Mouse (Mus musculus) forebrain, embryonic 15.5 days (tissue): Measurements from ENCODE around the gene Nckipsd. TPM values are rescaled to one million over a fixed set of nuclear protein-coding genes. Genes with fewer than 3 reads are reported as not detected.

ENCODE experiments used
- ATAC-seq: fragments of 200-750 bp; cut with Nextera tagmentation; replicated peaks from 2 replicates; pipeline ENCODE4 v1.8.0; 2017; ENCODE audit warnings: mild to moderate bottlenecking, moderate TSS enrichment, moderate library complexity
- H3K27ac ChIP-seq: fragments of 300-500 bp; sonication (generic); replicated peaks from 2 replicates; pipeline ENCODE4 v1.5.1; 2015; ENCODE audit warnings: mild to moderate bottlenecking, inconsistent platforms
- H3K27me3 ChIP-seq: fragments of 300-500 bp; sonication (generic); 2 replicates; pipeline ENCODE4 v1.6.1; 2015; ENCODE audit warnings: inconsistent platforms
- H3K36me3 ChIP-seq: fragments of 300-500 bp; sonication (generic); 2 replicates; pipeline ENCODE4 v1.6.1; 2015; ENCODE audit warnings: mild to moderate bottlenecking, inconsistent platforms
- H3K4me1 ChIP-seq: fragments of 300-500 bp; sonication (generic); 2 replicates; pipeline ENCODE4 v1.6.1; 2015; ENCODE audit warnings: inconsistent platforms
- H3K4me2 ChIP-seq: fragments of 300-500 bp; sonication (generic); replicated peaks from 2 replicates; pipeline ENCODE4 v1.6.1; 2015; ENCODE audit warnings: mild to moderate bottlenecking, inconsistent platforms
- H3K4me3 ChIP-seq: fragments of 300-500 bp; sonication (generic); 2 replicates; pipeline ENCODE4 v1.5.1; 2015; ENCODE audit warnings: mild to moderate bottlenecking, inconsistent platforms
- H3K9ac ChIP-seq: fragments of 300-500 bp; sonication (generic); replicated peaks from 2 replicates; pipeline ENCODE4 v1.6.1; 2015; ENCODE audit warnings: mild to moderate bottlenecking, inconsistent platforms
- H3K9me3 ChIP-seq: fragments of 300-500 bp; sonication (generic); 2 replicates; pipeline ENCODE4 v1.6.1; 2016; ENCODE audit warnings: inconsistent platforms
- WGBS: fragments of 180-500 bp; shearing (Covaris S2); methylation state at CpG from one replicate; pipeline ENCODE4 v1.1.7; 2015; ENCODE audit warnings: mixed read lengths; 5-methylcytosine and 5-hydroxymethylcytosine counted together
- polyA plus RNA-seq: library from polyadenylated mRNA; unstranded; fragments of >200 nt; fragmentation: Nextera tagmentation; extraction: Ambion mirVana; gene quantifications from 2 replicates; pipeline ENCODE4 v1.2.1, GENCODE M21; 2015

Gene Nckipsd
- polyA plus RNA-seq, 1 experiment from 2014 or later, result 21.2 TPM

- Histone ChIP-seq H3K9me3 (no peaks in the 10 kb centered on the region), H3K4me1 (peaks cover 60% of the 10 kb centered on the region), H3K9ac (peak overlapping the region; percentile 75), H3K36me3 (peaks cover 31% of the 10 kb centered on the region), H3K27me3 (peaks cover 22% of the 10 kb centered on the region; the same call in 1 of the 2 replicates), H3K4me3 (peak overlapping the region; percentile 76), H3K4me2 (peak overlapping the region; percentile 81), H3K27ac (peak overlapping the region; percentile 86)
- 2% methylated on average over 39 of the region's 39 CpGs for WGBS
- no peak for ATAC-seq
Observed at GRCm38 (mm10) chr9:108826700-108827340, 18.7 kb downstream of the Nckipsd start.

GRCm38 (mm10) chr9:108827454-108827853 is 19.3 kb downstream of the Nckipsd start:
- no peak for ATAC-seq
- Histone ChIP-seq H3K4me3 (peak overlapping the region; percentile 76), H3K27ac (0 out of 2 replicates have a peak overlapping the region, but pooled peaks have one; percentile 86), H3K9me3 (no peaks in the 10 kb centered on the region), H3K27me3 (peaks cover 22% of the 10 kb centered on the region; the same call in 1 of the 2 replicates), H3K4me2 (peak overlapping the region; percentile 81), H3K4me1 (peaks cover 66% of the 10 kb centered on the region), H3K9ac (peak overlapping the region; percentile 75), H3K36me3 (peaks cover 32% of the 10 kb centered on the region)
- 14% methylated on average over 34 of the region's 34 CpGs for WGBS

DNA sequence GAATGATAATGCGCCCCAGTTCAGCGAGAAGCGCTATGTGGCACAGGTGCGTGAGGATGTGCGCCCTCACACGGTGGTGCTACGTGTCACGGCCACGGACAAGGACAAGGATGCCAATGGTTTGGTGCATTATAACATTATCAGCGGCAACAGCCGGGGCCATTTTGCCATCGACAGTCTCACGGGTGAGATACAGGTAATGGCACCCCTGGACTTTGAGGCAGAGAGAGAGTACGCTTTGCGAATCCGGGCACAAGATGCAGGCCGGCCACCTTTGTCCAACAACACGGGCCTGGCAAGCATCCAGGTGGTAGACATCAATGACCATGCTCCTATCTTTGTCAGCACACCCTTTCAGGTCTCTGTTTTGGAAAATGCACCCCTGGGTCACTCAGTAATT is 19.7 kb downstream of the Nckipsd start:
- H3K27me3 ChIP-seq, result peaks cover 22% of the 10 kb centered on the region; the same call in 1 of the 2 replicates
- ATAC-seq, result no peak
- peak overlapping the region; percentile 76 for H3K4me3 ChIP-seq
- H3K36me3 ChIP-seq, result peaks cover 35% of the 10 kb centered on the region
- 68% methylated on average over 18 of the region's 18 CpGs for whole genome bisulfite sequencing
- H3K9me3 ChIP-seq, result no peaks in the 10 kb centered on the region
- no peak overlapping the region for H3K9ac ChIP-seq
- no peak overlapping the region for H3K27ac ChIP-seq
- H3K4me2 ChIP-seq, result peak overlapping the region; percentile 81
- H3K4me1 ChIP-seq, result peaks cover 71% of the 10 kb centered on the region

- Histone ChIP-seq H3K9me3 (no peaks in the 10 kb centered on the region), H3K27ac (no peak overlapping the region), H3K36me3 (peaks cover 73% of the 10 kb centered on the region), H3K9ac (no peak overlapping the region), H3K27me3 (peaks cover 22% of the 10 kb centered on the region; the same call in 1 of the 2 replicates), H3K4me2 (peak overlapping the region; percentile 50), H3K4me1 (peaks cover 64% of the 10 kb centered on the region), H3K4me3 (peak overlapping the region; percentile 26)
- no peak for ATAC-seq
- WGBS, result 9% methylated on average over 23 of the region's 23 CpGs
Observed at GRCm38 (mm10) chr9:108831637-108832036, 23.5 kb downstream of the Nckipsd start.

DNA sequence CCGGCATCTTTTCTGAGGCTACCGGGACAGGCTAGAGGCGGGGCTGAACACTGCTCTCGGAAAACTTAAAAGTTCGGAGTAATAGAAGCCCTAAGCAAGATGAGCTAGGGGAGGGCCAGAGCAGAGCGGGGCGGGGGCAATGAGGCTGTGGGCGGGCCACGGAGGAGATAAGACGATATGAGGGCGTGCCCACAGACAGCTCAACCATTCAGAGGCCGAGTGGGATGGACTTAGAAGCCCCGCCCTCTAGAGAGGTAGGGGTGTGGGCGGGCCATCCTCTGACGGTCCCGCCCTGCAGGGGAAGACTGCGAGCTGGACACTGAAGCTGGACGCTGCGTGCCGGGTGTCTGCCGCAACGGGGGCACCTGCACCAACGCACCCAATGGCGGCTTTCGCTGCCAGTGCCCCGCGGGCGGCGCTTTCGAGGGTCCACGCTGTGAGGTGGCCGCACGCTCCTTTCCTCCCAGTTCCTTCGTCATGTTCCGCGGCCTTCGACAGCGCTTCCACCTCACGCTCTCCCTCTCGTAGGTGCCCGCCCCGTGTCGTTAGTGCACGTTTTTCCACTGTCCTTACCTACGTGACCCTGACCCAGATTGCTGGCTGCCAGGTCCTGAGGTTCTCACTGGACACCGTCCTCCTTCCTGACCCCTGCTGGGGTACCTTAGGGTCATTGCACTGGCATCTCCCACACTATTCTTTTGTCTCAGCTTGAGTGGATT is 24.4 kb downstream of the Nckipsd start:
- peaks cover 81% of the 10 kb centered on the region for H3K36me3 ChIP-seq

DNA sequence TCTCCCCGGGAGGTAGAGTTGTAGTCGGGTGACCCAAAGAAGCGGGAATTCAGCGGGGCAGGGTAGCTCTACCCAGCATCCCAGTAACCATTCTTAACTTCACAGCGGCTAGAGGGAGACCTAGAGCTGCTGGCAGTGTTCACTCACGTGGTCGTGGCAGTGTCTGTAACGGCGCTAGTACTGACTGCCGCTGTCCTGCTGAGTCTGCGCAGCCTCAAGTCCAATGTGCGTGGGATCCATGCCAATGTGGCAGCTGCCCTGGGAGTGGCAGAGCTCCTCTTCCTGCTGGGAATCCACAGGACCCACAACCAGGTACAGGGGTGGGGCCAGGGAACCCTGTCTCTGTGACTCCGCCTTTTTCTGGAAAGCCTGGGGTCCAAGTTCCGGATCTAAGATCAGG is 34.8 kb downstream of the Nckipsd start:
- H3K4me3 ChIP-seq, result no peak overlapping the region
- 17% methylated on average over 14 of the region's 14 CpGs for WGBS
- no peak overlapping the region for H3K9ac ChIP-seq
- no peaks in the 10 kb centered on the region for H3K4me1 ChIP-seq
- H3K27me3 ChIP-seq, result no peaks in the 10 kb centered on the region
- ATAC-seq, result peak; percentile 20
- peaks cover 90% of the 10 kb centered on the region for H3K36me3 ChIP-seq
- H3K4me2 ChIP-seq, result no peak overlapping the region
- H3K9me3 ChIP-seq, result no peaks in the 10 kb centered on the region
- H3K27ac ChIP-seq, result no peak overlapping the region

More for the DNA sequence above, 24.4 kb downstream of the Nckipsd start:
- Histone ChIP-seq H3K4me3 (peak overlapping the region; percentile 26), H3K27me3 (peaks cover 22% of the 10 kb centered on the region; the same call in 1 of the 2 replicates), H3K4me1 (peaks cover 55% of the 10 kb centered on the region), H3K9ac (no peak overlapping the region), H3K27ac (no peak overlapping the region), H3K9me3 (no peaks in the 10 kb centered on the region), H3K4me2 (peak overlapping the region; percentile 50)
- ATAC-seq, result peak; percentile 92
- WGBS, result 6% methylated on average over 46 of the region's 46 CpGs

DNA sequence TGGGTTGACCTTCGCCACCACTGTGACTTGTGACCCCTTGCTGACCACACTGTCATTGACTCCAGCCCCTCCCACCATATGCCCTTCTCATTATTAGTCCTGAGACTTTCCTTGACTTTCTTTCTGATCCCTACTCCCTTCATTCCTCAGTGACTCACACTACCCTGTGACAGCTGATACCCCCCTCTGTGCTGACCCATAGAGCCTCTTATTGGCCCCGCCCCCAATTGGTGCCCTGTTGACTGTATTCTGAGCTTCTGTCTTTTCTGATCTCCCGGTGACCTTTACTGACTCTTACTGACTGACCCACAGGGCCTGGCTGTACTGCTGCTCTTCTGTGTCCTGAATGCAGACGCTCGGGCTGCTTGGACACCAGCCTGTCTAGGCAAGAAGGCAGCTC is 37.2 kb downstream of the Nckipsd start:
- no peaks in the 10 kb centered on the region for H3K27me3 ChIP-seq
- WGBS, result 84% methylated on average over 5 of the region's 5 CpGs
- no peak for ATAC-seq
- H3K9ac ChIP-seq, result no peak overlapping the region
- no peaks in the 10 kb centered on the region for H3K4me1 ChIP-seq
- no peaks in the 10 kb centered on the region for H3K9me3 ChIP-seq
- H3K27ac ChIP-seq, result no peak overlapping the region
- no peak overlapping the region for H3K4me2 ChIP-seq
- peaks cover 90% of the 10 kb centered on the region for H3K36me3 ChIP-seq
- H3K4me3 ChIP-seq, result no peak overlapping the region

DNA sequence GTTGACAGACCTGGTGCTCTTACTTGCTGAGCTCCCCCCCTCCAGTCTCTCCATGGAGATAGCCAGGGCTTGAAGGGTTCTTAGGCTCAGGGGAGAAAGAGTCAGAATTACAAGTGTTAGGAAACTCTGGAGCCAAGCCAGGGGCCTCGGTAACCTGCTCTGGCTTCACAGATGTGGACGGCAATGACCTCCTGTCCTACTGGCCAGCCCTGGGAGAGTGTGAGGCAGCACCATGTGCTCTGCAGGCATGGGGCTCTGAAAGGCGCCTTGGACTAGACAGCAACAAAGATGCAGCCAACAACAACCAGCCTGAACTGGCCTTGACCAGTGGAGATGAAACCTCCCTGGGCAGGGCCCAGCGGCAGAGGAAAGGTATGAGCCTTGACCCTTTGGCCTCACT is 39.2 kb downstream of the Nckipsd start:
- Histone ChIP-seq H3K27ac (no peak overlapping the region), H3K4me2 (no peak overlapping the region), H3K4me3 (no peak overlapping the region), H3K27me3 (no peaks in the 10 kb centered on the region), H3K9ac (no peak overlapping the region), H3K9me3 (no peaks in the 10 kb centered on the region), H3K4me1 (no peaks in the 10 kb centered on the region), H3K36me3 (peaks cover 86% of the 10 kb centered on the region)
- no peak for ATAC-seq
- 86% methylated on average over 4 of the region's 4 CpGs for WGBS

DNA sequence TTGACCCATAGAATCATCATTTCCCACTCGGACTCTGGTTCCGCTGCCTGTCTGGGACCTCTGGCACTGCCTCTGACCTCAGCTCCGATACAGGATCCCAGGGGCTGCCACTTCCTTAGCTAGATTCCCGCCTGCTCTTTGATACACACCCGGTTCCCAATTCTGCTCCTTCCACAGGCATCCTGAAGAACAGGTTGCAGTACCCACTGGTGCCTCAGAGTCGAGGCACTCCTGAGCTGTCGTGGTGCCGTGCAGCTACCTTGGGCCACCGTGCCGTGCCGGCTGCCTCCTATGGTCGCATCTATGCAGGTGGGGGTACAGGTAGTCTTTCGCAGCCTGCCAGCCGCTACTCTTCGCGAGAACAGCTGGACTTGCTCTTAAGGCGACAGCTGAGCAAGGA is 40.3 kb downstream of the Nckipsd start:
- no peak overlapping the region for H3K27ac ChIP-seq
- no peak for ATAC-seq
- peaks cover 81% of the 10 kb centered on the region for H3K36me3 ChIP-seq
- no peaks in the 10 kb centered on the region for H3K27me3 ChIP-seq
- no peak overlapping the region for H3K4me2 ChIP-seq
- H3K9me3 ChIP-seq, result no peaks in the 10 kb centered on the region
- H3K4me3 ChIP-seq, result no peak overlapping the region
- peaks cover 4% of the 10 kb centered on the region for H3K4me1 ChIP-seq
- no peak overlapping the region for H3K9ac ChIP-seq
- WGBS, result 87% methylated on average over 17 of the region's 17 CpGs

GRCm38 (mm10) chr9:108852976-108853375 is 44.8 kb downstream of the Nckipsd start, which contains the start of gene Slc26a6:
Gene Slc26a6, plus strand, starts transcription at chr9:108853283.
- peak within 1 kb of the TSS; percentile 61 for H3K4me2 ChIP-seq
- H3K9ac ChIP-seq, result peak within 1 kb of the TSS; percentile 58
- H3K36me3 ChIP-seq, result peaks cover 40% of the 10 kb centered on the region
- no peaks in the 10 kb centered on the region for H3K9me3 ChIP-seq
- H3K4me3 ChIP-seq, result peak within 1 kb of the TSS; percentile 56
- H3K27me3 ChIP-seq, result no peaks in the 10 kb centered on the region
- H3K4me1 ChIP-seq, result peaks cover 15% of the 10 kb centered on the region
- no peak for ATAC-seq
- peak within 1 kb of the TSS; percentile 76 for H3K27ac ChIP-seq
- 91% methylated on average over 3 of the region's 3 CpGs for WGBS

DNA sequence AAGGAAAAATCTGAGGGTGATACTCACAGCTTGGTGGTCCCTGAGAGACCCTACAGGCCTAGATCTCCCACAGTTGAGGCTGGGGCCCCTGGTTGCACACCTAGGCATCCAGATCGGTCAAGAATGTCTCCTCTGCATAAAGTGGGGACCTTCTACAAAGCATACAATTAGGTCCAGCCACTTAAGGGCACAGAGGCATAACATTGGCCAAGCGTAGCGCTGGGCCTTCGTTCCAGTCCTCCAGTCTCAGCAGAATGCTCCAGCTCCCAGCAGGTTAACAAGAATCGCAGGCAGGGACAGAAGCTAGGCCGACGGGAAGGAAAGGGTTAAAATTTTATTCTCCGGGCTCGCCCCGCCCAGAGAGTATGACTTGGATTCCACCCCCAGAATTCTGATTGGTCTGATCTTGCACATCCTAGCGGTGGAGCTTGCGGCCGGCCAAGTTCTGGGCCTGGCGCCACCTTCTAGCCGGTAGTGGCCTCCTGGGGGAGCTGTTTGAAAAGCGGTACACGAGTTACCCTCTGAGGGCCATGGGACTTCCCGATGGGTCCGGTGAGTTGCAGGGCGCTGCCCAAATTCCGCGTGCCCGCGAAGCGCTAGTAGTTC is 45.6 kb downstream of the Nckipsd start:
- Histone ChIP-seq H3K27me3 (no peaks in the 10 kb centered on the region), H3K36me3 (peaks cover 37% of the 10 kb centered on the region), H3K4me2 (peak overlapping the region; percentile 61), H3K27ac (peak overlapping the region; percentile 76), H3K9me3 (no peaks in the 10 kb centered on the region), H3K4me3 (peak overlapping the region; percentile 56), H3K9ac (peak overlapping the region; percentile 58), H3K4me1 (peaks cover 15% of the 10 kb centered on the region)
- peak; percentile 86 for ATAC-seq
- 2% methylated on average over 25 of the region's 25 CpGs for WGBS

DNA sequence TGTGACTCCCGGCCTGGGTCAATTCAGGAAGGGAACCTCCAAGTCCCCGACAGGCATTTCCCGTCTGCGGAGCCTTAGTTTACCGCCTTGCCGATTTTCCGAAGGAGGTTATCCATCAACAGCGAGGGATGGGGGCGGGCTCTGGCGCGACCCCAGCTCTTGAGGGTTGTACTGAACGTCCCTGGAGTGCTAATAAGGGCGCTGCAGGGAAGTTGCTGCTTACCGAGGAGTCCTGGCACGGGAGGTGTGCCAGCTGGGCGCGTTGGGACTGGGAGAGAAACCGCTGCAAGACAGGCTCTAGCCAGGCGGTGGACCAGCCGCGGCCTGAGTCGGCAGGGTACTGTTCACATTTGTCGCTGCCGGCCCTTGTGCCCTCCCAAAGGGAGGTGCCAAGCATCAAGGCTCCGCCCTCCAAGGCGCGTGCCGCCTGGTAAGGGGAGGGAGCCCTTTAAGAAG is 46.1 kb downstream of the Nckipsd start:
- peak overlapping the region; percentile 61 for H3K4me2 ChIP-seq
- peak overlapping the region; percentile 56 for H3K4me3 ChIP-seq
- ATAC-seq, result peak; percentile 87
- peak overlapping the region; percentile 58 for H3K9ac ChIP-seq
- H3K9me3 ChIP-seq, result no peaks in the 10 kb centered on the region
- peak overlapping the region; percentile 76 for H3K27ac ChIP-seq
- peaks cover 32% of the 10 kb centered on the region for H3K36me3 ChIP-seq
- under 1% methylated on average over 28 of the region's 28 CpGs for WGBS
- H3K4me1 ChIP-seq, result peaks cover 15% of the 10 kb centered on the region
- H3K27me3 ChIP-seq, result no peaks in the 10 kb centered on the region
